Mouse (Mus musculus): ENCODE measurements around the gene Sept14. TPM values are rescaled to one million over a fixed set of nuclear protein-coding genes. Genes with fewer than 3 reads are reported as not detected.

The Sept14 gene
- polyA plus RNA-seq, 1 experiment from 2014 or later: not detected

- peaks cover 16% of the 10 kb centered on the region for H3K4me1 ChIP-seq (ENCODE audit: control insufficient read depth, insufficient read depth, low read length)
- ATAC-seq: no peak
- H3K36me3 ChIP-seq (ENCODE audit: control insufficient read depth, insufficient read depth, low read length): no peaks in the 10 kb centered on the region
- 12% methylated on average over 7 of the region's 7 CpGs for WGBS
- H3K4me2 ChIP-seq (ENCODE audit: low read length): peak overlapping the region; percentile 63
- peak overlapping the region; percentile 93 for H3K27ac ChIP-seq (ENCODE audit: low read length)
- no peaks in the 10 kb centered on the region for H3K27me3 ChIP-seq (ENCODE audit: control insufficient read depth, insufficient read depth, low read depth, low read length)
- peak overlapping the region; percentile 97 for H3K9ac ChIP-seq (ENCODE audit: low read depth, low read length)
- H3K9me3 ChIP-seq (replicated peaks; ENCODE audit: control insufficient read depth, low read length, poor library complexity, severe bottlenecking): no peaks in the 10 kb centered on the region
- peak overlapping the region; percentile 85 for H3K4me3 ChIP-seq (ENCODE audit: low read depth, low read length)
Measured at GRCm38 (mm10) chr5:129725774-129726392, 17.6 kb upstream of the Sept14 start.

- under 1% methylated on average over 69 of the region's 93 CpGs for WGBS
- peak; percentile 94 for ATAC-seq
- H3K27ac ChIP-seq (ENCODE audit: low read length): peak within 1 kb of the TSS; percentile 93
Measured at GRCm38 (mm10) chr5:129724834-129725773, 16.8 kb upstream of the Sept14 start, which contains the start of gene Nipsnap2. Gene Nipsnap2 (plus strand): TSS chr5:129725063.

GRCm38 (mm10) chr5:129724268-129724667 is 16.0 kb upstream of the Sept14 start:
- H3K27ac ChIP-seq (ENCODE audit: low read length): no peak overlapping the region
- no peak for ATAC-seq
- H3K36me3 ChIP-seq (ENCODE audit: control insufficient read depth, insufficient read depth, low read length): 0 out of 2 replicates have a peak, but pooled peaks cover 2% of the 10 kb centered on the region
- 56% methylated on average over 4 of the region's 4 CpGs for whole genome bisulfite sequencing
- no peaks in the 10 kb centered on the region for H3K9me3 ChIP-seq (replicated peaks; ENCODE audit: control insufficient read depth, low read length, poor library complexity, severe bottlenecking)
- H3K4me3 ChIP-seq (ENCODE audit: low read depth, low read length): peak overlapping the region; percentile 85
- no peaks in the 10 kb centered on the region for H3K27me3 ChIP-seq (ENCODE audit: control insufficient read depth, insufficient read depth, low read depth, low read length)
- peak overlapping the region; percentile 97; the same call in 1 of the 2 replicates for H3K9ac ChIP-seq (ENCODE audit: low read depth, low read length)
- H3K4me1 ChIP-seq (ENCODE audit: control insufficient read depth, insufficient read depth, low read length): peaks cover 13% of the 10 kb centered on the region
- peak overlapping the region; percentile 63 for H3K4me2 ChIP-seq (ENCODE audit: low read length)

More at GRCm38 (mm10) chr5:129724834-129725773, 16.8 kb upstream of the Sept14 start, which contains the start of gene Nipsnap2:
- Histone ChIP-seq H3K9ac (ENCODE audit: low read depth, low read length) (peak within 1 kb of the TSS; percentile 97), H3K4me2 (ENCODE audit: low read length) (peak within 1 kb of the TSS; percentile 63), H3K27me3 (ENCODE audit: control insufficient read depth, insufficient read depth, low read depth, low read length) (no peaks in the 10 kb centered on the region), H3K4me3 (ENCODE audit: low read depth, low read length) (peak within 1 kb of the TSS; percentile 85), H3K4me1 (ENCODE audit: control insufficient read depth, insufficient read depth, low read length) (peaks cover 13% of the 10 kb centered on the region), H3K36me3 (ENCODE audit: control insufficient read depth, insufficient read depth, low read length) (0 out of 2 replicates have a peak, but pooled peaks cover 1% of the 10 kb centered on the region), H3K9me3 (replicated peaks; ENCODE audit: control insufficient read depth, low read length, poor library complexity, severe bottlenecking) (no peaks in the 10 kb centered on the region)

GRCm38 (mm10) chr5:129720176-129720575 is 11.9 kb upstream of the Sept14 start:
- H3K9me3 ChIP-seq (replicated peaks; ENCODE audit: control insufficient read depth, low read length, poor library complexity, severe bottlenecking): no peaks in the 10 kb centered on the region
- no peak overlapping the region for H3K4me3 ChIP-seq (ENCODE audit: low read depth, low read length)
- peaks cover 7% of the 10 kb centered on the region for H3K4me1 ChIP-seq (ENCODE audit: control insufficient read depth, insufficient read depth, low read length)
- H3K9ac ChIP-seq (ENCODE audit: low read depth, low read length): no peak overlapping the region
- 91% methylated on average over 3 of the region's 3 CpGs for WGBS
- no peak overlapping the region for H3K27ac ChIP-seq (ENCODE audit: low read length)
- peaks cover 10% of the 10 kb centered on the region for H3K36me3 ChIP-seq (ENCODE audit: control insufficient read depth, insufficient read depth, low read length)
- no peak overlapping the region for H3K4me2 ChIP-seq (ENCODE audit: low read length)
- no peaks in the 10 kb centered on the region for H3K27me3 ChIP-seq (ENCODE audit: control insufficient read depth, insufficient read depth, low read depth, low read length)
- ATAC-seq: no peak

GRCm38 (mm10) chr5:129717016-129717415 is 8.7 kb upstream of the Sept14 start:
- H3K9ac ChIP-seq (ENCODE audit: low read depth, low read length): no peak overlapping the region
- 92% methylated on average over 9 of the region's 9 CpGs for WGBS

GRCm38 (mm10) chr5:129715326-129715861 is 7.1 kb upstream of the Sept14 start, which contains the start of gene Mrps17:
Gene Mrps17 (plus strand): TSS chr5:129715497.
- ATAC-seq: peak; percentile 94
- peak within 1 kb of the TSS; percentile 66 for H3K9ac ChIP-seq (ENCODE audit: low read depth, low read length)
- peaks cover 7% of the 10 kb centered on the region for H3K4me1 ChIP-seq (ENCODE audit: control insufficient read depth, insufficient read depth, low read length)
- H3K36me3 ChIP-seq (ENCODE audit: control insufficient read depth, insufficient read depth, low read length): peaks cover 10% of the 10 kb centered on the region
- under 1% methylated on average over 33 of the region's 33 CpGs for WGBS
- H3K4me3 ChIP-seq (ENCODE audit: low read depth, low read length): peak within 1 kb of the TSS; percentile 56
- H3K9me3 ChIP-seq (replicated peaks; ENCODE audit: control insufficient read depth, low read length, poor library complexity, severe bottlenecking): no peaks in the 10 kb centered on the region
- no peaks in the 10 kb centered on the region for H3K27me3 ChIP-seq (ENCODE audit: control insufficient read depth, insufficient read depth, low read depth, low read length)
- H3K4me2 ChIP-seq (ENCODE audit: low read length): peak within 1 kb of the TSS; percentile 81
- peak within 1 kb of the TSS; percentile 38 for H3K27ac ChIP-seq (ENCODE audit: low read length)

More at GRCm38 (mm10) chr5:129717016-129717415, 8.7 kb upstream of the Sept14 start:
- H3K4me2 ChIP-seq (ENCODE audit: low read length): no peak overlapping the region
- no peaks in the 10 kb centered on the region for H3K27me3 ChIP-seq (ENCODE audit: control insufficient read depth, insufficient read depth, low read depth, low read length)
- ATAC-seq: no peak
- no peaks in the 10 kb centered on the region for H3K9me3 ChIP-seq (replicated peaks; ENCODE audit: control insufficient read depth, low read length, poor library complexity, severe bottlenecking)
- no peak overlapping the region for H3K27ac ChIP-seq (ENCODE audit: low read length)
- H3K4me3 ChIP-seq (ENCODE audit: low read depth, low read length): no peak overlapping the region
- peaks cover 7% of the 10 kb centered on the region for H3K4me1 ChIP-seq (ENCODE audit: control insufficient read depth, insufficient read depth, low read length)
- peaks cover 10% of the 10 kb centered on the region for H3K36me3 ChIP-seq (ENCODE audit: control insufficient read depth, insufficient read depth, low read length)

GRCm38 (mm10) chr5:129703368-129703767 is 4.9 kb downstream of the Sept14 start:
- Histone ChIP-seq H3K4me1 (ENCODE audit: control insufficient read depth, insufficient read depth, low read length) (no peaks in the 10 kb centered on the region), H3K9me3 (replicated peaks; ENCODE audit: control insufficient read depth, low read length, poor library complexity, severe bottlenecking) (no peaks in the 10 kb centered on the region), H3K36me3 (ENCODE audit: control insufficient read depth, insufficient read depth, low read length) (no peaks in the 10 kb centered on the region), H3K27ac (ENCODE audit: low read length) (no peak overlapping the region), H3K27me3 (ENCODE audit: control insufficient read depth, insufficient read depth, low read depth, low read length) (no peaks in the 10 kb centered on the region; the same call in 1 of the 2 replicates), H3K4me2 (ENCODE audit: low read length) (no peak overlapping the region), H3K4me3 (ENCODE audit: low read depth, low read length) (no peak overlapping the region), H3K9ac (ENCODE audit: low read depth, low read length) (no peak overlapping the region)
- ATAC-seq: no peak

- ATAC-seq: no peak
- WGBS: 68% methylated on average over 1 of the region's 1 CpGs
- no peaks in the 10 kb centered on the region; the same call in 1 of the 2 replicates for H3K27me3 ChIP-seq (ENCODE audit: control insufficient read depth, insufficient read depth, low read depth, low read length)
- H3K4me3 ChIP-seq (ENCODE audit: low read depth, low read length): no peak overlapping the region
- no peak overlapping the region for H3K9ac ChIP-seq (ENCODE audit: low read depth, low read length)
- H3K4me2 ChIP-seq (ENCODE audit: low read length): no peak overlapping the region
- H3K27ac ChIP-seq (ENCODE audit: low read length): no peak overlapping the region
- no peaks in the 10 kb centered on the region for H3K4me1 ChIP-seq (ENCODE audit: control insufficient read depth, insufficient read depth, low read length)
- no peaks in the 10 kb centered on the region for H3K9me3 ChIP-seq (replicated peaks; ENCODE audit: control insufficient read depth, low read length, poor library complexity, severe bottlenecking)
- no peaks in the 10 kb centered on the region for H3K36me3 ChIP-seq (ENCODE audit: control insufficient read depth, insufficient read depth, low read length)
Measured at GRCm38 (mm10) chr5:129701706-129702105, 6.6 kb downstream of the Sept14 start.

Data from midbrain, embryonic 16.5 days (tissue).